Mouse (Mus musculus) CH12.LX (cell line): ENCODE measurements around the gene Hist1h2ae. TPM values are rescaled to one million over a fixed set of nuclear protein-coding genes. Genes with fewer than 3 reads are reported as not detected.

Experiments
- DNase-seq: peaks from one replicate; pipeline ENCODE4 v3.0.0-alpha.2; 2013; ENCODE audit errors: extremely low read depth
- H3K27ac ChIP-seq: 2 replicates; pipeline ENCODE4 v1.5.1; 2012; ENCODE audit warnings: low read depth, mild to moderate bottlenecking, control low read depth, moderate library complexity; ENCODE audit not compliant: insufficient read depth
- H3K27me3 ChIP-seq: replicated peaks from 2 replicates; pipeline ENCODE3; 2012; ENCODE audit warnings: inconsistent platforms
- H3K36me3 ChIP-seq, 2 experiments: replicated peaks in 1 of 2; 2 replicates each; pipeline versions ENCODE3 to v1.6.1; 2012; ENCODE audit warnings: inconsistent platforms in 1 of 2, low read length in 1 of 2, mild to moderate bottlenecking in 1 of 2, mixed read lengths in 1 of 2, moderate library complexity in 1 of 2; ENCODE audit not compliant: control insufficient read depth in 1 of 2, insufficient read depth in 1 of 2
- H3K4me1 ChIP-seq, 2 experiments: 2 replicates each; pipeline ENCODE4 v1.6.1; 2012; ENCODE audit warnings: inconsistent platforms in 1 of 2, moderate library complexity in 1 of 2; ENCODE audit not compliant: insufficient read depth in 2 of 2, control insufficient read depth in 1 of 2
- H3K4me2 ChIP-seq: 2 replicates; pipeline ENCODE4 v1.6.1; 2012; ENCODE audit warnings: low read depth, mild to moderate bottlenecking, control low read depth; ENCODE audit not compliant: poor library complexity, insufficient read depth, severe bottlenecking
- H3K4me3 ChIP-seq, 3 experiments: fragments of 150-350 bp in 1 of 3; sonication (generic) in 1 of 3; replicated peaks in 1 of 3; 2 replicates each; pipeline versions ENCODE3 to v1.5.1; 2011 to 2012; ENCODE audit warnings: low read depth in 2 of 3, low read length in 2 of 3, mild to moderate bottlenecking in 2 of 3, moderate library complexity in 2 of 3, control low read depth in 1 of 3, improper control_type of control experiment in 1 of 3, inconsistent platforms in 1 of 3, mixed read lengths in 1 of 3; ENCODE audit not compliant: poor library complexity in 1 of 3
- H3K79me2 ChIP-seq: replicated peaks from 2 replicates; pipeline ENCODE4 v1.6.1; 2012; ENCODE audit warnings: mild to moderate bottlenecking, moderate library complexity; ENCODE audit not compliant: control insufficient read depth, poor library complexity, insufficient read depth, severe bottlenecking; ENCODE audit errors: extremely low read depth
- H3K9ac ChIP-seq: 2 replicates; pipeline ENCODE4 v1.6.1; 2012; ENCODE audit warnings: low read depth, mild to moderate bottlenecking, control low read depth, moderate library complexity; ENCODE audit not compliant: insufficient read depth
- H3K9me3 ChIP-seq: replicated peaks from 2 replicates; pipeline ENCODE3; 2012; ENCODE audit warnings: low read length, inconsistent platforms, mixed read lengths
- BHLHE40 ChIP-seq: IDR thresholded peaks from 2 replicates; pipeline ENCODE4 v1.6.1; 2011; ENCODE audit warnings: mild to moderate bottlenecking, low read depth, low read length, improper control_type of control experiment
- CHD1 ChIP-seq: IDR thresholded peaks from 2 replicates; pipeline ENCODE4 v1.6.1; 2012; ENCODE audit warnings: low read depth, low read length, improper control_type of control experiment, inconsistent platforms
- CHD2 ChIP-seq: IDR thresholded peaks from 2 replicates; pipeline ENCODE4 v1.6.1; 2011; ENCODE audit warnings: low read length, improper control_type of control experiment
- CTCF ChIP-seq, 2 experiments: IDR thresholded peaks in 1 of 2; conservative IDR thresholded peaks in 1 of 2; 2 replicates each; pipeline ENCODE4 v1.5.1; 2011 to 2012; ENCODE audit warnings: low read depth in 2 of 2, low read length in 2 of 2, improper control_type of control experiment in 1 of 2, inconsistent platforms in 1 of 2, mild to moderate bottlenecking in 1 of 2, moderate library complexity in 1 of 2
- E2F4 ChIP-seq: IDR thresholded peaks from 2 replicates; pipeline ENCODE4 v1.6.1; 2011; ENCODE audit warnings: low read depth, low read length, improper control_type of control experiment; ENCODE audit not compliant: insufficient replicate concordance
- ELF1 ChIP-seq: IDR thresholded peaks from 2 replicates; pipeline ENCODE4 v1.6.1; 2014; ENCODE audit warnings: low read depth, mild to moderate bottlenecking, inconsistent platforms, low read length, improper control_type of control experiment
- EP300 ChIP-seq: IDR thresholded peaks from 2 replicates; pipeline ENCODE4 v1.6.1; 2011; ENCODE audit warnings: low read length, improper control_type of control experiment
- ETS1 ChIP-seq: conservative IDR thresholded peaks from 2 replicates; pipeline ENCODE4 v1.6.1; 2012; ENCODE audit warnings: low read depth, mild to moderate bottlenecking, inconsistent platforms, low read length, improper control_type of control experiment, moderate library complexity
- GABPA ChIP-seq: IDR thresholded peaks from 2 replicates; pipeline ENCODE4 v1.6.1; 2012; ENCODE audit warnings: low read depth, low read length, improper control_type of control experiment, inconsistent platforms; ENCODE audit not compliant: insufficient replicate concordance
- HCFC1 ChIP-seq: IDR thresholded peaks from 2 replicates; pipeline ENCODE4 v1.6.1; 2012; ENCODE audit warnings: low read depth, mild to moderate bottlenecking, inconsistent platforms, low read length, improper control_type of control experiment
- IRF4 ChIP-seq: IDR thresholded peaks from 2 replicates; pipeline ENCODE4 v1.6.1; 2014; ENCODE audit warnings: low read depth, mild to moderate bottlenecking, inconsistent platforms, low read length, improper control_type of control experiment
- JUN ChIP-seq: IDR thresholded peaks from 2 replicates; pipeline ENCODE4 v1.6.1; 2011; ENCODE audit warnings: low read depth, mild to moderate bottlenecking, low read length, improper control_type of control experiment, moderate library complexity; ENCODE audit not compliant: insufficient read depth
- JUND ChIP-seq: conservative IDR thresholded peaks from 2 replicates; pipeline ENCODE4 v1.6.1; 2011; ENCODE audit warnings: low read depth, low read length, improper control_type of control experiment
- MAFK ChIP-seq: IDR thresholded peaks from 2 replicates; pipeline ENCODE4 v1.6.1; 2011; ENCODE audit warnings: low read length, improper control_type of control experiment; ENCODE audit not compliant: insufficient replicate concordance
- MAX ChIP-seq: IDR thresholded peaks from 2 replicates; pipeline ENCODE4 v1.6.1; 2011; ENCODE audit warnings: low read length, improper control_type of control experiment
- MAZ ChIP-seq: IDR thresholded peaks from 2 replicates; pipeline ENCODE4 v1.6.1; 2012; ENCODE audit warnings: low read depth, mild to moderate bottlenecking, inconsistent platforms, low read length, improper control_type of control experiment, moderate library complexity
- MEF2A ChIP-seq: IDR thresholded peaks from 2 replicates; pipeline ENCODE4 v1.6.1; 2014; ENCODE audit warnings: low read depth, mild to moderate bottlenecking, inconsistent platforms, low read length, improper control_type of control experiment, borderline replicate concordance
- MXI1 ChIP-seq: IDR thresholded peaks from 2 replicates; pipeline ENCODE4 v1.6.1; 2011; ENCODE audit warnings: mild to moderate bottlenecking, low read depth, low read length, improper control_type of control experiment
- MYC ChIP-seq: IDR thresholded peaks from 2 replicates; pipeline ENCODE4 v1.6.1; 2011; ENCODE audit warnings: low read depth, mild to moderate bottlenecking, improper control_type of control experiment, low read length
- NELFE ChIP-seq: IDR thresholded peaks from 2 replicates; pipeline ENCODE4 v1.6.1; 2011; ENCODE audit warnings: low read depth, low read length, improper control_type of control experiment
- NRF1 ChIP-seq: IDR thresholded peaks from 2 replicates; pipeline ENCODE4 v1.6.1; 2014; ENCODE audit warnings: low read depth, mild to moderate bottlenecking, inconsistent platforms, low read length, improper control_type of control experiment, moderate library complexity
- PAX5 ChIP-seq: IDR thresholded peaks from 2 replicates; pipeline ENCODE4 v1.6.1; 2012; ENCODE audit warnings: low read length, inconsistent platforms, mixed read lengths
- POLR2A ChIP-seq: IDR thresholded peaks from 2 replicates; pipeline ENCODE4 v1.6.1; 2011; ENCODE audit warnings: low read depth, mild to moderate bottlenecking, improper control_type of control experiment, low read length
- POLR2AphosphoS2 ChIP-seq: IDR thresholded peaks from 2 replicates; pipeline ENCODE4 v1.6.1; 2011; ENCODE audit warnings: low read depth, low read length, improper control_type of control experiment
- RAD21 ChIP-seq: IDR thresholded peaks from 2 replicates; pipeline ENCODE4 v1.6.1; 2011; ENCODE audit warnings: low read depth, mild to moderate bottlenecking, low read length, improper control_type of control experiment, moderate library complexity
- RCOR1 ChIP-seq: conservative IDR thresholded peaks from 2 replicates; pipeline ENCODE4 v1.6.1; 2012; ENCODE audit warnings: low read depth, mild to moderate bottlenecking, inconsistent platforms, low read length, improper control_type of control experiment
- SIN3A ChIP-seq: IDR thresholded peaks from 2 replicates; pipeline ENCODE4 v1.6.1; 2012; ENCODE audit warnings: low read length, improper control_type of control experiment, inconsistent platforms
- SMC3 ChIP-seq: IDR thresholded peaks from 2 replicates; pipeline ENCODE4 v1.6.1; 2011; ENCODE audit warnings: low read depth, low read length, improper control_type of control experiment
- TBP ChIP-seq: conservative IDR thresholded peaks from 2 replicates; pipeline ENCODE4 v1.6.1; 2011; ENCODE audit warnings: low read depth, low read length, improper control_type of control experiment
- TCF12 ChIP-seq: IDR thresholded peaks from 2 replicates; pipeline ENCODE4 v1.6.1; 2014; ENCODE audit warnings: low read depth, mild to moderate bottlenecking, inconsistent platforms, low read length, improper control_type of control experiment
- USF2 ChIP-seq: conservative IDR thresholded peaks from 2 replicates; pipeline ENCODE4 v1.6.1; 2011; ENCODE audit warnings: low read depth, low read length, improper control_type of control experiment
- ZC3H11A ChIP-seq: IDR thresholded peaks from 2 replicates; pipeline ENCODE4 v1.6.1; 2012; ENCODE audit warnings: low read depth, mild to moderate bottlenecking, inconsistent platforms, low read length, improper control_type of control experiment
- ZMIZ1 ChIP-seq: IDR thresholded peaks from 2 replicates; pipeline ENCODE4 v1.6.1; 2012; ENCODE audit warnings: low read depth, mild to moderate bottlenecking, inconsistent platforms, low read length, improper control_type of control experiment
- ZNF384 ChIP-seq: IDR thresholded peaks from 2 replicates; pipeline ENCODE4 v1.6.1; 2012; ENCODE audit warnings: low read depth, low read length, improper control_type of control experiment, inconsistent platforms
- dilution Hi-C: fragments of 300-500 bp; cut with MboI; formaldehyde crosslinking; loops from 2 replicates; pipeline ENCODE4 v1.14.3; 2020; ENCODE audit warnings: low sequenced_read_pairs; ENCODE audit not compliant: extremely low pct_unique_long_range_greater_than_20kb, extremely low pct_ligation_motif_present
- in situ Hi-C: fragments of 300-500 bp; cut with MboI; formaldehyde crosslinking; loops from 3 replicates; pipeline ENCODE4 v1.14.3; 2019; ENCODE audit warnings: low sequenced_read_pairs, low pct_ligation_motif_present, low pct_unique_long_range_greater_than_20kb, mixed read lengths
- polyA plus RNA-seq: library from polyadenylated mRNA; unstranded; fragments of >175 nt; gene quantifications from 2 replicates; pipeline ENCODE4 v1.2.1, GENCODE M21; 2012; ENCODE audit warnings: low read depth; ENCODE audit not compliant: insufficient read length
- total RNA-seq, 2 experiments: library from RNA; depleted of rRNA; stranded (reverse); fragments of 300-350 nt in 1 of 2; fragments of >200 nt in 1 of 2; gene quantifications; 2 replicates each; pipeline ENCODE4 v1.2.3; 2012 to 2014

Gene Hist1h2ae
- total and polyA plus RNA-seq, 3 experiments: 3.5 to 648 (median 16.3) TPM

DNA sequence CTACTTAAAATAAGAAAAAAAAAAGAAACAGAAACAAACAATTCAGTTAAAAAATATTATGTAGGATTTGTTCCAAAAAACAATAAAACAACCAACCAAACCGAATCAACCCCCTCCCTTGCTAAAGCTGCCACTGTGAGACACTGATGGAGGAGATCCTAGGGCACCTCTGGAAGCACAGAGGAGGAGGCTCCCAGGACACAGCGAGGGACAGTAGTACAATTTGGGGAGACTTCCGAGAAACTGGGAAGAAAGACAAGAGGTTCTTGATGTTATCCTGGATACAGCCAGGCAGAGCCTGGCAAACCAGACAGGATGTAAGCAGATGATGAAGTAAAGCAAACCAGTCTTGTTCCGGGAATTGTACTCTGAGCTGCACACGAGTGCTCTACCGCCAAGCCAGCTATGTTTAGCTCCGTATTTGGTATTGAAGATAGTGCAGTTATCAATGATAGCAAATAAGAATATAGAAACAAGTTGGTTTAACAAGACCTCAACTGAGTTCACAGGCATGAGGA, 32.2 kb upstream of the Hist1h2ae start:
- TF ChIP-seq CHD1 (no peak), ZC3H11A (no peak)
- TF ChIP-seq, all 38 proteins: peak for 0
- Histone ChIP-seq H3K36me3 (peaks cover 0 to 14% of the 10 kb centered on the region in 2 experiments), H3K9me3 (no peaks in the 10 kb centered on the region), H3K27ac (no peak overlapping the region), H3K27me3 (no peaks in the 10 kb centered on the region), H3K4me1 (no peaks in the 10 kb centered on the region), H3K79me2 (no peaks in the 10 kb centered on the region), H3K4me3 (no peak overlapping the region), H3K4me2 (no peak overlapping the region), H3K9ac (no peak overlapping the region)
- dilution Hi-C loops: no loop called here
- no peak for DNase-seq
- in situ Hi-C loops: no loop called here

DNA sequence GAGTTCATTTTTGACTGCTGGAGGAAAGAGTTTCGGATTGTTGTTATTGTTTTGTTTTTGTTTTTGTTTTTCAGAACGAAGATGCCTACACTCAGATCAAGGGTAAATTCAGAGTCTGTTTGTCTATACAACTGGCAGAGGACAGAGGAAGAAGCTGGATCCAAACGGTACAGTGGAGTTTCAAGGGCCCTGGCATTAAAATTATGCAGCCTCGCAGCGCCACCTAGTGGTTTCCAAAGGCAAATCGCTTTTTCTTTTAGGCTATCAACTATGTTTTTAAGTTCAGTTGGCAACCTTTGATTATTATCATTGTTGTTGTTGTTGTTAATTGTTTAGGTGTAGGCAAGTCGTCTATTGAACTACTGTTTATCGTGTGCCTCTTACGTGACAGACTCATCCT, 26.9 kb upstream of the Hist1h2ae start:
- peak; percentile 84 for DNase-seq
- H3K27ac ChIP-seq: no peak overlapping the region
- H3K4me3 ChIP-seq: no peak overlapping the region
- H3K9ac ChIP-seq: no peak overlapping the region
- H3K36me3 ChIP-seq: no peaks in the 10 kb centered on the region
- in situ Hi-C loops (no loop called here), dilution Hi-C loops (no loop called here)
- no peaks in the 10 kb centered on the region for H3K79me2 ChIP-seq
- no peaks in the 10 kb centered on the region for H3K27me3 ChIP-seq
- no peaks in the 10 kb centered on the region for H3K9me3 ChIP-seq
- H3K4me2 ChIP-seq: no peak overlapping the region
- peaks cover 2 to 17% of the 10 kb centered on the region in 2 experiments; a peak in 3 of 4 replicates for H3K4me1 ChIP-seq
- TF ChIP-seq SMC3 (peak; percentile 63), GABPA (no peak), ELF1 (no peak), E2F4 (no peak), BHLHE40 (no peak), TCF12 (no peak), RCOR1 (no peak), HCFC1 (no peak; the same call in 1 of the 2 replicates), MAX (no peak), ZC3H11A (peak; percentile 24; the same call in 1 of the 2 replicates), ZNF384 (no peak), MAFK (no peak), IRF4 (peak; percentile 78), RAD21 (peak; percentile 93), ETS1 (no peak), NELFE (no peak; the same call in 1 of the 2 replicates), CHD1 (no peak), NRF1 (no peak), USF2 (no peak), JUND (0 out of 2 replicates have a peak, but pooled peaks have one; percentile 29), MYC (no peak), POLR2AphosphoS2 (no peak), MXI1 (no peak), CTCF (conservative IDR thresholded peaks at IDR 0.05 in 1 of 2, IDR thresholded peaks at IDR 0.05 in 1 of 2; ENCODE audit: low read depth in 2 of 2, low read length in 2 of 2) (peak; percentile 81 to 89), EP300 (no peak), TBP (no peak), POLR2A (no peak), MAZ (no peak), CHD2 (no peak), JUN (no peak), ZMIZ1 (no peak), PAX5 (no peak), SIN3A (0 out of 2 replicates have a peak, but pooled peaks have one; percentile 34), MEF2A (no peak)
